Mouse (Mus musculus) WW6 (cell line): Measurements from ENCODE around the gene Ifngr1.
"Not testable (repeated sequence)": the region's sequence is repeated elsewhere in the genome, so short reads cannot be mapped to it uniquely, and the experiment has no call there.

Experiments used
- DNase-seq: peaks from one replicate; pipeline ENCODE4 v3.0.0-alpha.2; 2013; ENCODE audit warnings: low read depth, low spot score

The Ifngr1 gene

GRCm38 (mm10) chr10:19587281-19587680 lies 4.5 kb upstream of the Ifngr1 start:
- DNase-seq = no peak

- DNase-seq = no peak
Observed at GRCm38 (mm10) chr10:19589626-19590025, 2.1 kb upstream of the Ifngr1 start.

- DNase-seq = no peak
Observed at GRCm38 (mm10) chr10:19591286-19591640, 486 bp upstream of the Ifngr1 start.

GRCm38 (mm10) chr10:19592556-19592955 lies 807 bp downstream of the Ifngr1 start:
- DNase-seq = no peak

GRCm38 (mm10) chr10:19593296-19593695 lies 1.5 kb downstream of the Ifngr1 start:
- DNase-seq = no peak

GRCm38 (mm10) chr10:19594201-19594905 lies 2.6 kb downstream of the Ifngr1 start:
- DNase-seq = no peak

GRCm38 (mm10) chr10:19596866-19597265 lies 5.1 kb downstream of the Ifngr1 start:
- DNase-seq = no peak

GRCm38 (mm10) chr10:19598091-19598490 lies 6.3 kb downstream of the Ifngr1 start:
- DNase-seq = no peak

- DNase-seq = no peak
Observed at GRCm38 (mm10) chr10:19599331-19600092, 7.8 kb downstream of the Ifngr1 start.

- no peak for DNase-seq
Observed at GRCm38 (mm10) chr10:19600093-19600420, 8.3 kb downstream of the Ifngr1 start.

GRCm38 (mm10) chr10:19601502-19601901 lies 9.8 kb downstream of the Ifngr1 start:
- not testable (repeated sequence) for DNase-seq

- DNase-seq = no peak
Observed at GRCm38 (mm10) chr10:19603231-19603630, 11.5 kb downstream of the Ifngr1 start.

- no peak for DNase-seq
Observed at GRCm38 (mm10) chr10:19609125-19609524, 17.4 kb downstream of the Ifngr1 start.

- no peak for DNase-seq
Observed at GRCm38 (mm10) chr10:19611616-19612015, 19.9 kb downstream of the Ifngr1 start.

GRCm38 (mm10) chr10:19613111-19613753 lies 21.5 kb downstream of the Ifngr1 start:
- DNase-seq = no peak

GRCm38 (mm10) chr10:19619736-19620135 lies 28.0 kb downstream of the Ifngr1 start:
- no peak for DNase-seq

GRCm38 (mm10) chr10:19621408-19622048 lies 29.8 kb downstream of the Ifngr1 start, which contains the start of gene Il22ra2:
Il22ra2 (plus strand) TSS chr10:19621998.
- DNase-seq = no peak

- no peak for DNase-seq
Observed at GRCm38 (mm10) chr10:19624617-19625016, 32.9 kb downstream of the Ifngr1 start.

- no peak for DNase-seq
Observed at GRCm38 (mm10) chr10:19627342-19627741, 35.6 kb downstream of the Ifngr1 start.

GRCm38 (mm10) chr10:19627748-19628147 lies 36.0 kb downstream of the Ifngr1 start:
- DNase-seq = no peak

- DNase-seq = no peak
Observed at GRCm38 (mm10) chr10:19631616-19632195, 40.0 kb downstream of the Ifngr1 start.

GRCm38 (mm10) chr10:19638851-19639250 lies 47.1 kb downstream of the Ifngr1 start:
- DNase-seq = no peak
